Mouse (Mus musculus) thymus, postnatal 4 days (tissue): ENCODE data around the gene Wdr81.

Experiments used
- DNase-seq: peaks from one replicate; pipeline ENCODE4 v3.0.0; 2021

Gene Wdr81

GRCm38 (mm10) chr11:75429019-75429705, 25.4 kb downstream of the Wdr81 start:
- peak; percentile 63 for DNase-seq

GRCm38 (mm10) chr11:75424459-75424858, 30.1 kb downstream of the Wdr81 start:
- DNase-seq: no peak

- no peak for DNase-seq
Observed at GRCm38 (mm10) chr11:75424033-75424432, 30.5 kb downstream of the Wdr81 start.

- DNase-seq: no peak
Observed at GRCm38 (mm10) chr11:75423091-75423490, 31.4 kb downstream of the Wdr81 start.

GRCm38 (mm10) chr11:75422013-75422792, 32.3 kb downstream of the Wdr81 start, which contains the start of gene Serpinf1:
Serpinf1 (minus strand) TSS chr11:75422701.
- no peak for DNase-seq

- no peak for DNase-seq
Observed at GRCm38 (mm10) chr11:75421375-75422012, 33.0 kb downstream of the Wdr81 start.

GRCm38 (mm10) chr11:75420810-75421374, 33.6 kb downstream of the Wdr81 start:
- no peak for DNase-seq

- DNase-seq: no peak
Observed at GRCm38 (mm10) chr11:75420037-75420436, 34.5 kb downstream of the Wdr81 start.

- DNase-seq: no peak
Observed at GRCm38 (mm10) chr11:75415994-75416393, 38.5 kb downstream of the Wdr81 start.

- peak; percentile 45 for DNase-seq
Observed at GRCm38 (mm10) chr11:75415096-75415495, 39.4 kb downstream of the Wdr81 start.

- DNase-seq: peak; percentile 68
Observed at GRCm38 (mm10) chr11:75410591-75410990, 43.9 kb downstream of the Wdr81 start.

GRCm38 (mm10) chr11:75409679-75410575, 44.6 kb downstream of the Wdr81 start:
- peak; percentile 73 for DNase-seq

- peak; percentile 90 for DNase-seq
Observed at GRCm38 (mm10) chr11:75406865-75407264, 47.7 kb downstream of the Wdr81 start.

- DNase-seq: no peak
Observed at GRCm38 (mm10) chr11:75406104-75406503, 48.4 kb downstream of the Wdr81 start.

GRCm38 (mm10) chr11:75404801-75405200, 49.7 kb downstream of the Wdr81 start:
- no peak for DNase-seq

GRCm38 (mm10) chr11:75403301-75404052, 51.0 kb downstream of the Wdr81 start:
- DNase-seq: no peak

GRCm38 (mm10) chr11:75402271-75402690, 52.2 kb downstream of the Wdr81 start:
- DNase-seq: no peak

- peak; percentile 50 for DNase-seq
Observed at GRCm38 (mm10) chr11:75400099-75400498, 54.4 kb downstream of the Wdr81 start.

- DNase-seq: no peak
Observed at GRCm38 (mm10) chr11:75399411-75399841, 55.1 kb downstream of the Wdr81 start.

GRCm38 (mm10) chr11:75397452-75397851, 57.1 kb downstream of the Wdr81 start:
- DNase-seq: no peak

GRCm38 (mm10) chr11:75395611-75396010, 58.9 kb downstream of the Wdr81 start:
- no peak for DNase-seq
